Mouse (Mus musculus) granulocyte monocyte progenitor cell, adult 5-6 weeks (primary cell): ENCODE data around the gene Inpp5a. TPM values are rescaled to one million over a fixed set of nuclear protein-coding genes. Genes with fewer than 3 reads are reported as not detected.

Experiments
- ATAC-seq: replicated peaks from 2 replicates; pipeline ENCODE4 v1.8.0; 2016; ENCODE audit warnings: mild to moderate bottlenecking, moderate TSS enrichment, inconsistent platforms; ENCODE audit not compliant: poor library complexity, severe bottlenecking
- total RNA-seq, 2 experiments: library from RNA; stranded (forward) in 1 of 2; stranded (reverse) in 1 of 2; fragments of 200-712, 200-1000 nt in 1 of 2; fragments of >200 nt in 1 of 2; fragmentation: Nextera tagmentation in 1 of 2; gene quantifications; 2 replicates each; pipeline ENCODE4 v1.2.3; 2014 to 2017

The Inpp5a gene
- total RNA-seq, 2 experiments from 2014 or later = 5.5 to 7.9 TPM

GRCm38 (mm10) chr7:139565998-139566397 lies 177.1 kb downstream of the Inpp5a start:
- ATAC-seq = peak; percentile 26; the same call in 1 of the 2 replicates

GRCm38 (mm10) chr7:139566533-139566932 lies 177.6 kb downstream of the Inpp5a start:
- ATAC-seq = peak; percentile 90

DNA sequence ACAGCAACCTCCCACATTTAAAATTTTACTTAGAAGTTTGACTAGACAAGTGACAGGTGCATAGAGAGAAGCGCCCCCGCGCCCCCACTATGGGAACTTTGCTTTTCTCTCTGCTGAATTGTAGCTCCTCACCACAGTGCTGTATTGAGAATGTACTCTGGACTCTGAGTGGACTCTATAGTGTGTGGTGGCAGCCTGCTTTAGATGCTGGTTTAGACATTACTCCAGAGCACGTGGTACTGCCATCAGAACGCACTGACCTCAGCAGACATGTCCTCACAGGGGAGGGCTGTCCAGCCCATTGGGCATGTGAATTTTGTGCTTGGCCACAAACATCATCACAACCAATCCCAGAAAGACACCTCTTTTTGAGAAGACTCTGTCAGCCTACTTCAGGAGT lies 181.9 kb downstream of the Inpp5a start:
- ATAC-seq = no peak

- no peak for ATAC-seq
Observed at GRCm38 (mm10) chr7:139572665-139573064, 183.8 kb downstream of the Inpp5a start.

DNA sequence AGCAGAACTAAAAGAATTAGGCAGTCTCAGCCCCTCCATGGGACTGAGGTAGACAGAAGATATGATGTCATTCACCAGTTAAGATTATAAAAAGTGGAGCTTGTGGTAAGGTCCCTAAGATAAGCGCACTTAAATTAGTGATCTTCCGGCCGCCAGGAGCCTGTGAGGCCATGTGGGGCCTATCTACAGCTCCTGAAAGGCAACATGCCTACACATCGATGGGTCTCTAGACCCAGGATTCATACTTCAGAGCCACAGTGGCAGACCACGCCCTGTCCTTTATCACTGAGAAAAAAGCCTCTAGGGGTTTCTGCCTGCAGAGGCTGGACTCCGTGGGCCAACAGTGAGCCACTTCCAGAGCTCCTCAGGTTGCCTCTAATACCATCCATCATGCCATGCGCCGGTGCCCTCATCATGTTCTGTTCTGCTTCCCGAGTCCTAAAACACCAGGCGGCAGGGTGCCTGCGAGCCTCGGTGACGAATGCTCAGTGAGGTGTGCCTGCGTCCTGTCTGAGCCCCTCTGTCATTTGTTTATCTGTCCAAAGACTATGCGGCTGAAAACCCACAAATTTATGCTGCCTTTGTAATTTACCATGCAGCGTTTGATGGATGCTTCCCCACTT lies 187.3 kb downstream of the Inpp5a start:
- no peak for ATAC-seq

DNA sequence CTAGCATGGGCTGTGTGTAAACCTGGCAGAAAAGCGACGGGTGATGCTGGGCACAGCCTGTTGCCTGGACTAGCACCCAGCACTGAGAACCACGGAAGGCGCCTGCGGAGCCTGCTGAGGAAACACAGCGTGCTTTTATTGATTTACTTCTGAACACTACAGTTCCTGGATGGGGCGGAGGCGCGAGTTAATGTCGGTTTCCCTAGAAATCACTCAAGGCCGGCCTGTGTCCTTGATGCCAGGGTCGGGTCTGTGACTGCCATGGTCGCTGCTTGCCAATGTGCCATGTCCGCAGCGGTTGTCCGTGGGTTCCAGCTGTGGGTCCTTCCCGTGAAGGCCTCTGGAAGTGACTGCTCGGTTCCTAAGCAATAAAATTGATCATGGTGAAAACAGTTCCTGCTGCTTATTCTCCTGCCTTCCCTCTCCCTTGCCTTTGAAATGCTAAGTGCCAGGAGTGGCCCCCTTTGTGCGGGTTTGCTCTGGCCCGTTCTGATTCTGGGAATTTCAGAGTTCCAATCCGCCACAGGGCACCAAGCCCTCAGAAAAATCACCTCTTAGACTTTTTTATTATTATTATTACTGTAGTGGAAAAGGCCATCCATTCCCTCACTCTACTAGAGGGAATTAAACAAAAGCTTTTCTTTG lies 190.5 kb downstream of the Inpp5a start:
- no peak for ATAC-seq

GRCm38 (mm10) chr7:139580851-139581775 lies 192.2 kb downstream of the Inpp5a start:
- no peak for ATAC-seq

DNA sequence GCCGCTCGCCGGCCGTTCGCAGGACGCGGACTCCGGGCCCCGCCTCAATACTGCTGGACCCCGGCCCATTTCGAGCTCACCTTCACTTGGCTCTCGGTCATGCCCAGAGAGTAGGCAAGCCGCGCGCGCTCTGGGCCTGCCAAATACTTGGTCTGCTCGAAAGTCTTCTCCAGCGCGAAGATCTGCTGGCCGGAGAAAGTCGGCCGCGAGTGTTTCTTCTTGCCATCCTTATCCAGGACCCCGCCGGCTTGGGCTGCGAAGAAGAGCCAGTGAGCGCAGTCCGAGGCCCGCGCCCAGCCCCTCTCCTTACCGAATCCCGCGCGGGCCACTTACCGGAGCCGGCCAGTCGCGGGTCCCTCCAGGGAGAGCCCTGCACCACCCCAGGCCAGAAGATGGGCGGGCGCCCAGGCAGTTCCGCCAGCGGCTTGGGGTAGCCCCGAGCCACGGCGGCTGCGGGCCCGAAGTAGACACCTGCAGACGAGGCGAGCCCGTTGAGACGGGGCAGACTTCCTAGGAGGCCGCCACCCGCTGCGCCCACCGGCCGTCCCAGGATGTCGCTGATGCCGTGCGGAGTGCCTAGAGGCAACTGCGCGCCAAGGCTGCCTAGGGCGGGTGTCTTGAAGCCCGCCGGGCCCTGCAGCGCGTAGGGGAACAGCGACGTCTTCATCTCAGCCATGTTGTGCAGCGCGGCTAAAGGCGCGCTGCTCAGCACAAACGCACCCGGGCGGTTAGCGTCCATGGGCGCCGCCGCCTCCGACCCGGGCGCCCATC lies 193.1 kb downstream of the Inpp5a start:
- peak; percentile 21; the same call in 1 of the 2 replicates for ATAC-seq

DNA sequence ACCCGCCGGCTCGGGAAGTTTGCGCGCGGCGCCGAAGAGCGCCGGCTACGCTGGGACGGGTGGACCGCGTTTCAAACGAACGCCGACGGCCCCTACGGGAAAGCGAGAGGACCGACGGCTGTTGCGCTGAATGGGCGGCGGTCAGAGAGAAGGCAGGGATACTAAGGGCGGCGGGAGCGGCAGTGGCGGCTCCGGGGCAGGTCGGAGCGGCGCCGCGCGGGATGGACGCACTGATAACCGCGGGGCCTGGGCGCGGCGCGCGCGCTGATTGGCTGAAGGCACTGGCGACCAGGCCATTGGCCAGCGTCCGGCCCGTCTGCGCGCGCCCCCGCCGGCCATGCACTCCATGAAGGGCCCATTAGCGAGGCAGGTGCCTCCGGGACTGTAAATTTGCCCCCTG lies 193.7 kb downstream of the Inpp5a start, which contains the start of gene Nkx6-2:
Gene Nkx6-2 (minus strand): TSS at position 203 of the 400 bp plus-strand sequence.
- ATAC-seq = peak; percentile 42; the same call in 1 of the 2 replicates

GRCm38 (mm10) chr7:139583094-139583737 lies 194.3 kb downstream of the Inpp5a start:
- no peak for ATAC-seq

GRCm38 (mm10) chr7:139584221-139585175 lies 195.6 kb downstream of the Inpp5a start:
- peak; percentile 10; the same call in 1 of the 2 replicates for ATAC-seq

DNA sequence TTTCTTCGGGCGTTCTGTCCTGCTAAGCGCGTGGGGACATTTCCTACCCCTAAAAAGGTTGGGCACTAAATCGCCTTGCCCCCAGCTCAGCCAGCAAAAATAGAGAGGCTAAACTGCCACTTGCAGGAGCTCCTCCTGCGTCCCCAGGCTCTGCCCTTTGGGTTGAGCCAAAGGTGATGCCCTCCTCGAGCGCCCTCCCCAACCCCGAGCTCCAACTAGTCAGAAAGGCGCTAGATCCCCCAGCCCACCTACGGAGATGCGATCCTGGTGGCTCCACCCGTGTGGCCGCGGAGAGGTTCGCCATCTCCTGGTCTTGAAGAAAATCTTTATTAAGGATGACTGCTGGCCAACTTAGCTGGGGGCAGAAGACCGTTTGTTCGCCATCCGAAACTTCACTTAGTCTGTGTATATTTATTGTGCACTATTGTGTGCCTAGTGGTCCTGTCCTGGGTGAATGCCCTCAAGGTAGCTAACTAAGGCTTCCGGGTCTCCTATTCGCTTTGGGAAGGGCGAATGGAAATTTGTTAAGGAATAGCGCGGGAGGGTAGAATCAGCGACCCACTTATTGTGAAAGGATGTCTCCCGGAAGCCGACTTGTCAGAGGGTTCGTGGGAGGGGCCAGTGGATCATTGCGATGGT lies 196.4 kb downstream of the Inpp5a start:
- no peak for ATAC-seq

DNA sequence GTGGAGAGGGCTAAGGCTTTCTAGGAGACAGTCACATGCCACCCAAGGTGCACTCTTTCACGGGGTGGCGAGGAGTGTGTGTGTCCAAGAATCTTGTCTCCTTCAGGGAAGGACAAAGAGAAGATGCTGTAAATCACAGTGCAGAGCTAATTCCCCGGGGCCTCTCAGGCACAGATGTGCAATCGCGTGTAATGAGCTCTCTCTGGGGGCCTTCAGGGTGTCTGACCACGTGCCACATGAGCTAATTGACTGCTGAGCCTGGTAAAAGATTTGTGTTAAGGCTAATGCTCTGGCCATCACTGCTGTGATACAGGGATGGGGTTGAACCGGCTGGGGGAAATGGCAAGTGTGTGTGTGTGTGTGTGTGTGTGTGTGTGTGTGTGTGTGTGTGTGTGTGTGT lies 199.0 kb downstream of the Inpp5a start:
- ATAC-seq = no peak

- peak; percentile 82 for ATAC-seq
Observed at GRCm38 (mm10) chr7:139590302-139590701, 201.4 kb downstream of the Inpp5a start.

GRCm38 (mm10) chr7:139591311-139591710 lies 202.4 kb downstream of the Inpp5a start:
- ATAC-seq = no peak

GRCm38 (mm10) chr7:139595311-139595710 lies 206.4 kb downstream of the Inpp5a start:
- no peak for ATAC-seq

GRCm38 (mm10) chr7:139595862-139596261 lies 207.0 kb downstream of the Inpp5a start:
- ATAC-seq = peak; percentile 55; the same call in 1 of the 2 replicates

DNA sequence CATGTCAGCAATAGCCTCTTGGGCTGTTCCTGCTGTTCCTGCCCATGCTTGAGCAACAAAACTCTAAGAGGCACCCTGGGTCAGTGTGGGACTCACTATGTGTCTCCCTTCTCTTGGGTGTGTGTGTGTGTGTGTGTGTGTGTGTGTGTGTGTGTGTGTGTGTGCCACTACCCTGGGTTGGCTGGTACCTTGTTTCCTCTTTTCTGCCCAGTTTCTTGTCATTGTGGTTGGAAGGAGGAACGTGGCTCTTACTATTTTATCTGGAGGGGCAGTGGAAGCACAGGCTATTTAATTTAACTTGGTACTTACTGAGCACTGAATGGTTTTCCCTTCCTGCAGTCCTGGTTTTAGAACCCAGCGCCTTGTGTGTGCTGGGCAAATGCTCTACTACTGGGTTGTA lies 221.4 kb downstream of the Inpp5a start:
- ATAC-seq = peak; percentile 64
